In the genomic region with DNA sequence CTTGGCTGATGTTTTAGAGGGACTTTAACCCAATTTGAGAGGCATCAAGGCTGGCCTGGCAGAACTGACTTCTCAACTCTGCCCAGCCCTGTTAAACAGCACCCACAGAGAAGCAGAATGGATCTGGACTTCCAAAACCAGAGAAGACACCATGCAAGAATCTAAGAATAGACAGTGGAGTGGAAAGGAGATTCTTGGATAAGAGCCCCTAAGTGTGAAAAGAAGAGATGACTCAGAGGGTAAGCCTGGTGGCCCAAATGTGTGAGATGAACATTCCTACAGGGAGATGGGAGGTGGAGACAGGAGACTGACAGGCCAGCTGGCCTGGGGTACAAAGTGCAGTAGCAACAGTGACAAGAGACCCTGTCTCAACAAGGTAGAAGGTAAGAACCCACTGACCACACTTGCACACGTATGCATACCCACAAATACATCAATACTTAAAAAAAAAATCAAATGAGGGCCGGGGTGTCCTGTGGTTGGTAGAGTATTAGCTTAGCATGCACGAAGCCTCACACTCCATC, we compare ENCODE assay signal across 22 mouse cellular contexts. TPM values are rescaled to one million over a fixed set of nuclear protein-coding genes. Genes with fewer than 3 reads are reported as not detected.
DNase-seq lines count a peak whose midpoint lies in the region; ATAC-seq lines count a peak whose summit lies in the region.
"Had no signal": no experiment of that assay in that cellular context is flagged by ENCODE, and none has a peak within 500 bp of the region (broad histone marks: within the 10 kb centered on the region; RNA-seq: fewer than 3 reads in every experiment).

No protein-coding gene starts in this region.

- DNase-seq in heart, adult 11 months = peak; percentile 80
- DNase-seq in heart, postnatal 14 days = no peak
- DNase-seq in MN1 (ENCODE audit: low spot score) = peak; percentile 38
- peak; percentile 39 for DNase-seq in brain, adult 2 months (ENCODE audit: low read depth, low spot score)
- DNase-seq in ovary, postnatal 10 days (ENCODE audit: low spot score) = no peak
- DNase-seq: cerebellum, adult 18-20 months; cerebellum, postnatal 36 days; forebrain, postnatal 0 days; gastrocnemius, postnatal 10 days; right cerebral cortex, postnatal 14 days had no signal

- ATAC-seq in hindbrain, embryonic 13.5 days (ENCODE audit: low FRiP score) = no peak
- no peak for ATAC-seq in hindbrain, embryonic 12.5 days (ENCODE audit: low FRiP score)
- ATAC-seq: intestine, embryonic 16.5 days had no signal

- no peak overlapping the region for H3K4me2 ChIP-seq in hindbrain, embryonic 13.5 days
- H3K4me2 ChIP-seq in hindbrain, embryonic 12.5 days (replicated peaks) = no peak overlapping the region
- H3K4me2 ChIP-seq: liver, embryonic 11.5 days had no signal

- H3K4me3 ChIP-seq in hindbrain, embryonic 13.5 days = 0 out of 2 replicates have a peak overlapping the region, but pooled peaks have one; percentile 58
- H3K4me3 ChIP-seq in hindbrain, embryonic 12.5 days = no peak overlapping the region

- H3K36me3 ChIP-seq in hindbrain, embryonic 13.5 days = no peaks in the 10 kb centered on the region
- no peaks in the 10 kb centered on the region for H3K36me3 ChIP-seq in hindbrain, embryonic 12.5 days
- H3K36me3 ChIP-seq: midbrain, embryonic 12.5 days had no signal

- no peak overlapping the region for H3K9ac ChIP-seq in hindbrain, embryonic 13.5 days
- H3K9ac ChIP-seq in hindbrain, embryonic 12.5 days = no peak overlapping the region
- H3K9ac ChIP-seq: forebrain, postnatal 0 days had no signal

- intact Hi-C loops in heart, postnatal 14 days (cut with DNase I) = no loop called here

- peaks cover 83% of the 10 kb centered on the region for H3K27me3 ChIP-seq in hindbrain, embryonic 13.5 days
- H3K27me3 ChIP-seq in hindbrain, embryonic 12.5 days = peaks cover 74% of the 10 kb centered on the region

- H3K27ac ChIP-seq in hindbrain, embryonic 13.5 days = no peak overlapping the region
- H3K27ac ChIP-seq in hindbrain, embryonic 12.5 days = no peak overlapping the region
- H3K27ac ChIP-seq: midbrain, embryonic 12.5 days had no signal

- WGBS in hindbrain, embryonic 13.5 days = 89% methylated on average over 3 of the region's 3 CpGs
- 93% methylated on average over 3 of the region's 3 CpGs for WGBS in hindbrain, embryonic 12.5 days

- H3K9me3 ChIP-seq in hindbrain, embryonic 13.5 days = no peaks in the 10 kb centered on the region
- H3K9me3 ChIP-seq in hindbrain, embryonic 12.5 days (replicated peaks) = no peaks in the 10 kb centered on the region
- H3K9me3 ChIP-seq: midbrain, embryonic 12.5 days had no signal

- peaks cover 20% of the 10 kb centered on the region for H3K4me1 ChIP-seq in hindbrain, embryonic 13.5 days (replicated peaks)
- peaks cover 13% of the 10 kb centered on the region for H3K4me1 ChIP-seq in hindbrain, embryonic 12.5 days

RNA-seq across cellular contexts. Expression of gene Slc16a8, which starts 8.3 kb away (rescaled TPM):
- under 1 TPM; 0.19 to 0.29 TPM for total RNA-seq in heart, postnatal 14 days (2021)
- 0.54 and 0.86 TPM in 2 replicates for polyA plus RNA-seq in hindbrain, embryonic 13.5 days (2015; fragmentation: Nextera tagmentation; extraction: Ambion mirVana)
- polyA plus RNA-seq in hindbrain, embryonic 12.5 days (2016; fragmentation: Nextera tagmentation; extraction: Ambion mirVana) = 0.36 and 0.66 TPM in 2 replicates
- total RNA-seq: adrenal gland, adult 18-20 months; hematopoietic stem cell, adult 5-6 weeks; layer of hippocampus, postnatal 25 days; left cerebral cortex, postnatal 14 days had no signal
- polyA plus RNA-seq: intestine, embryonic 16.5 days; neural tube, embryonic 11.5 days; spleen, adult 2 months; thymus, postnatal 0 days had no signal

RNA-seq across cellular contexts. Expression of gene Baiap2l2, which starts 22.5 kb away (rescaled TPM):
- under 1 TPM; 0.45 to 0.49 TPM for total RNA-seq in heart, postnatal 14 days (2021)
- 1.7 and 2.8 TPM in 2 replicates for polyA plus RNA-seq in hindbrain, embryonic 13.5 days (2015; fragmentation: Nextera tagmentation; extraction: Ambion mirVana)
- polyA plus RNA-seq in hindbrain, embryonic 12.5 days (2016; fragmentation: Nextera tagmentation; extraction: Ambion mirVana) = 0.92 and 4.1 TPM in 2 replicates

RNA-seq across cellular contexts. Expression of gene Gm49486, which starts 33.7 kb away (rescaled TPM):
- total RNA-seq in heart, postnatal 14 days (2021) = under 1 TPM; 0.76 to 0.98 TPM
- polyA plus RNA-seq in hindbrain, embryonic 13.5 days (2015; fragmentation: Nextera tagmentation; extraction: Ambion mirVana) = 1.6 and 2.0 TPM in 2 replicates
- polyA plus RNA-seq in hindbrain, embryonic 12.5 days (2016; fragmentation: Nextera tagmentation; extraction: Ambion mirVana) = 1.0 TPM in 2 replicates
- total RNA-seq: hematopoietic stem cell, adult 5-6 weeks had no signal
- polyA plus RNA-seq: spleen, adult 2 months had no signal

RNA-seq across cellular contexts. Expression of gene Pick1, which starts 33.9 kb away (rescaled TPM):
- 10 to 100 TPM; 22.4 to 23.2 TPM for total RNA-seq in heart, postnatal 14 days (2021)
- 83.8 and 90.6 TPM in 2 replicates for polyA plus RNA-seq in hindbrain, embryonic 13.5 days (2015; fragmentation: Nextera tagmentation; extraction: Ambion mirVana)
- 67.1 and 72.6 TPM in 2 replicates for polyA plus RNA-seq in hindbrain, embryonic 12.5 days (2016; fragmentation: Nextera tagmentation; extraction: Ambion mirVana)

Comparison
In these comparisons a context has a peak if more than half of its experiments do, and no peak if none do; other contexts are left out.
1. DNase-seq: peak in heart, adult 11 months (single experiment), MN1 (single experiment) and brain, adult 2 months (single experiment); none in heart, postnatal 14 days (0 of 2) and ovary, postnatal 10 days (single experiment).